Mouse (Mus musculus) left cerebral cortex, adult 2 months (tissue): ENCODE measurements around the gene Aspdh. TPM values are rescaled to one million over a fixed set of nuclear protein-coding genes. Genes with fewer than 3 reads are reported as not detected.

Experiments
- DNase-seq, 2 experiments: peaks; one replicate each; pipeline ENCODE4 v3.0.0; 2021 to 2022; ENCODE audit warnings: low spot score in 2 of 2, mixed read lengths in 1 of 2; ENCODE audit errors: extremely low spot score in 1 of 2
- H3K27ac ChIP-seq: fragments of 200-600 bp; 2 replicates; pipeline ENCODE4 v1.8.1; 2022
- H3K4me3 ChIP-seq: fragments of 200-600 bp; 2 replicates; pipeline ENCODE4 v1.8.1; 2022
- CTCF ChIP-seq: fragments of 200-600 bp; IDR thresholded peaks from 2 replicates; pipeline ENCODE4 v1.8.1; 2022; ENCODE audit warnings: antibody characterized with exemption, mild to moderate bottlenecking, moderate library complexity
- intact Hi-C: fragments of 180-260 bp; cut with DNase I; formaldehyde crosslinking; loops from one replicate; pipeline ENCODE4 v1.15.1; 2025
- total RNA-seq, 2 experiments: library from RNA; stranded (reverse); gene quantifications; 2 replicates each; pipeline ENCODE4 v1.2.3; 2021

Aspdh gene
- total RNA-seq, 2 experiments from 2014 or later, result 9.8 to 10.0 TPM

- TF ChIP-seq CTCF, result no peak; the same call in 1 of the 2 replicates
- DNase-seq, result peak; percentile 94 to 96
- Histone ChIP-seq H3K27ac (peak within 1 kb of the TSS; percentile 96), H3K4me3 (peak within 1 kb of the TSS; percentile 70)
- intact Hi-C loops, result loop anchor here (2.0 kb wide), 1 partner anchor 95 kb away; no protein-coding TSS in a partner anchor
These were observed 2.7 kb downstream of the Aspdh start, which contains the start of gene Josd2 for GRCm38 (mm10) chr7:44467811-44468411. Gene Josd2, plus strand, starts transcription at chr7:44467980.

GRCm38 (mm10) chr7:44468644-44469285 lies 3.6 kb downstream of the Aspdh start:
- no peak for TF ChIP-seq CTCF
- intact Hi-C loops, result loop anchor here (2.0 kb wide), 1 partner anchor 96 kb away; no protein-coding TSS in a partner anchor
- DNase-seq, result no peak
- peak overlapping the region; percentile 70 for H3K4me3 ChIP-seq
- H3K27ac ChIP-seq, result peak overlapping the region; percentile 96

GRCm38 (mm10) chr7:44469677-44470675 lies 4.8 kb downstream of the Aspdh start:
- intact Hi-C loops, result loop anchor here (2.0 kb wide), 1 partner anchor 97 kb away; no protein-coding TSS in a partner anchor
- no peak for TF ChIP-seq CTCF
- no peak overlapping the region for H3K4me3 ChIP-seq
- DNase-seq, result peak in 1 of 2 experiments; percentile 14
- peak overlapping the region; percentile 96 for H3K27ac ChIP-seq

- TF ChIP-seq CTCF, result no peak
- intact Hi-C loops, result no loop called here
- DNase-seq, result peak in 1 of 2 experiments; percentile 19
- Histone ChIP-seq H3K27ac (peak overlapping the region; percentile 56; the same call in 1 of the 2 replicates), H3K4me3 (no peak overlapping the region)
These were observed 5.8 kb downstream of the Aspdh start for GRCm38 (mm10) chr7:44470696-44471612.

GRCm38 (mm10) chr7:44471880-44472557 lies 6.8 kb downstream of the Aspdh start:
- Histone ChIP-seq H3K4me3 (no peak overlapping the region), H3K27ac (peak overlapping the region; percentile 83)
- no peak for TF ChIP-seq CTCF
- DNase-seq, result peak in 1 of 2 experiments; percentile 26
- intact Hi-C loops, result no loop called here

GRCm38 (mm10) chr7:44472558-44472885 lies 7.3 kb downstream of the Aspdh start:
- no peak overlapping the region for H3K4me3 ChIP-seq
- H3K27ac ChIP-seq, result peak overlapping the region; percentile 83
- intact Hi-C loops, result no loop called here
- TF ChIP-seq CTCF, result no peak
- DNase-seq, result no peak

GRCm38 (mm10) chr7:44472961-44473646 lies 7.9 kb downstream of the Aspdh start:
- no peak for TF ChIP-seq CTCF
- Histone ChIP-seq H3K4me3 (no peak overlapping the region), H3K27ac (peak overlapping the region; percentile 83)
- DNase-seq, result peak in 1 of 2 experiments; percentile 9
- intact Hi-C loops, result no loop called here

GRCm38 (mm10) chr7:44474419-44474818 lies 9.2 kb downstream of the Aspdh start:
- intact Hi-C loops, result no loop called here
- Histone ChIP-seq H3K4me3 (no peak overlapping the region), H3K27ac (peak overlapping the region; percentile 76)
- no peak for TF ChIP-seq CTCF
- peak in 1 of 2 experiments; percentile 72 for DNase-seq

GRCm38 (mm10) chr7:44475046-44475614 lies 9.9 kb downstream of the Aspdh start:
- Histone ChIP-seq H3K4me3 (no peak overlapping the region), H3K27ac (peak overlapping the region; percentile 76)
- DNase-seq, result peak in 1 of 2 experiments; percentile 9
- TF ChIP-seq CTCF, result no peak
- intact Hi-C loops, result no loop called here
